Mouse (Mus musculus) cerebellum, adult 11-12 months (tissue): ENCODE results near the gene Arhgap23.

ENCODE experiments used
- DNase-seq: peaks from one replicate; pipeline ENCODE4 v3.0.0; 2022

Arhgap23 gene

GRCm38 (mm10) chr11:97508198-97508597 lies 92.9 kb downstream of the Arhgap23 start:
- peak; percentile 16 for DNase-seq

- DNase-seq: no peak
Observed at GRCm38 (mm10) chr11:97509058-97509457, 93.7 kb downstream of the Arhgap23 start.

GRCm38 (mm10) chr11:97509715-97510485 lies 94.6 kb downstream of the Arhgap23 start:
- DNase-seq: no peak

GRCm38 (mm10) chr11:97510966-97511660 lies 95.8 kb downstream of the Arhgap23 start:
- peak; percentile 74 for DNase-seq

GRCm38 (mm10) chr11:97511661-97512369 lies 96.5 kb downstream of the Arhgap23 start:
- DNase-seq: peak; percentile 59

GRCm38 (mm10) chr11:97512511-97512910 lies 97.2 kb downstream of the Arhgap23 start:
- no peak for DNase-seq

- DNase-seq: no peak
Observed at GRCm38 (mm10) chr11:97513066-97513465, 97.7 kb downstream of the Arhgap23 start.

GRCm38 (mm10) chr11:97520541-97520940 lies 105.2 kb downstream of the Arhgap23 start:
- DNase-seq: no peak

- DNase-seq: peak; percentile 56
Observed at GRCm38 (mm10) chr11:97521741-97522474, 106.6 kb downstream of the Arhgap23 start.

GRCm38 (mm10) chr11:97523107-97523506 lies 107.8 kb downstream of the Arhgap23 start:
- peak; percentile 52 for DNase-seq

GRCm38 (mm10) chr11:97523827-97524261 lies 108.5 kb downstream of the Arhgap23 start:
- peak; percentile 72 for DNase-seq

- no peak for DNase-seq
Observed at GRCm38 (mm10) chr11:97524306-97524705, 109.0 kb downstream of the Arhgap23 start.

GRCm38 (mm10) chr11:97525313-97525712 lies 110.0 kb downstream of the Arhgap23 start:
- DNase-seq: peak; percentile 56

- no peak for DNase-seq
Observed at GRCm38 (mm10) chr11:97528282-97528808, 113.0 kb downstream of the Arhgap23 start.

- DNase-seq: peak; percentile 56
Observed at GRCm38 (mm10) chr11:97530069-97530468, 114.7 kb downstream of the Arhgap23 start.

- DNase-seq: peak; percentile 55
Observed at GRCm38 (mm10) chr11:97530961-97531360, 115.6 kb downstream of the Arhgap23 start.

- peak; percentile 93 for DNase-seq
Observed at GRCm38 (mm10) chr11:97531381-97532260, 116.3 kb downstream of the Arhgap23 start.

- peak; percentile 79 for DNase-seq
Observed at GRCm38 (mm10) chr11:97532354-97532753, 117.0 kb downstream of the Arhgap23 start.

GRCm38 (mm10) chr11:97532950-97533582 lies 117.7 kb downstream of the Arhgap23 start:
- peak; percentile 81 for DNase-seq

- peak; percentile 57 for DNase-seq
Observed at GRCm38 (mm10) chr11:97533653-97534052, 118.3 kb downstream of the Arhgap23 start.
